Mouse (Mus musculus): ENCODE measurements at regions not wholly inside any gene's neighbourhood (a gene's known extent, or its start where the extent isn't known, plus 50 kb on each side); places are given as distances from the start of the nearest gene placed in this dataset.

DNA sequence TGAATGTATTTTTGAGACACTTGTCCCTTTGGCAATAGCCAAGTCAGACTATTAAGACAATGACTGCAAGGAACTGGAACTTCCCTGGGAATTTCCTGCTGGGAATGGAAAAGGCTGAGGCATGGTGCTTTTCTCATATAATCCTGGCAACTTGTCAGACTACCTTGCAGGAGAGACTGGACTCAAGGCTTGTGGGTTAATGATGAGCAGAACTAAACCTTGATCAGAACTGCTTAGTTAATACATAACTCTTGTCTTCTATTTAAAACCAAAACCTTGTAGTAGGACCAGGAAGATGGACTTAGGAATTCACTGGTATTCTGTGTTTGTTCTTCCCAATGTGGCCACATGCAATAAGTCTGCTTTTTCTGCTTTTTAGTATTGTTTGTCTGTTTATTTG lies 579.3 kb upstream of the Plxna2 start:
- no peak for TF ChIP-seq GATA2 (IDR thresholded peaks at IDR 0.05; ENCODE audit: borderline replicate concordance, low read depth, low read length)
- DNase-seq (ENCODE audit: low spot score) = no peak
- H3K4me3 ChIP-seq (ENCODE audit: low read depth, low read length) = no peak overlapping the region
- no peak for ATAC-seq (ENCODE audit: extremely low read depth, insufficient number of reproducible peaks, low FRiP score, poor library complexity, severe bottlenecking)
- no peaks in the 10 kb centered on the region for H3K9me3 ChIP-seq (replicated peaks)
- no peaks in the 10 kb centered on the region for H3K27me3 ChIP-seq (ENCODE audit: insufficient read depth, low read length)
- H3K36me3 ChIP-seq (replicated peaks) = no peaks in the 10 kb centered on the region
- H3K4me1 ChIP-seq (ENCODE audit: insufficient read depth, low read depth, low read length) = no peaks in the 10 kb centered on the region

DNA sequence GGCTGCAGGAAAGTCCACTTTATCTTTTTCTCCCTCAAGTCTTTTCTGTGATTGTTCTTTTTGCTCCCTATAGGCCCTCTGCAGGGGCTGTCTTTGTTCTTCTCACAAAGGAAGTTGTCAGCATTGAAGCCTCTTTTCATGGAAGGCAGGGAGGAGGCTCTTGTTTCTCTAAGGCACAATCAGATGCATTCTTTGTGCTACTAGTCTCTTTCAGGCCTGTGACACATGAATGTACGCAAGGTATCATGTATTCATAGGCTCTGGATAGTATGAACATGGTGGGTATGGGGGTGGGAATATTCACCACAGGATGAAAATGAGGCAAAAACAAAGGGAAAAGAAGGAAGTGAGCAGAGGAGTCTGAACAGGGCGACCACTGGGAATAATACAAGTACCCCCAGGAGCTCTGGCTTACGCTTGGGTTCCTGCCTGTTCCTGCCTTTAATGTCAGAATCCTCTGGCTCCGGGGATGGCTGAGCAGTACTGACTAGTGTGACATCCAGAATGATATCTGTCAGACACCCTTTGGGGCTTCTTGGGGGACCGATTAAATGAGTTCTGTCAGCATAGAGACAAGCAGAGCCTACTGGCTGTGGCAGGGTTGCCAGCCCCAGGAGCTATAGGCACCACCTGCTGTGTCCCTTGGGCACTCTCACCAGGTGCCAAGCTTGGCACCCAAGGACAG lies 583.7 kb upstream of the Plxna2 start:
- Histone ChIP-seq H3K27me3 (ENCODE audit: insufficient read depth, low read length) (no peaks in the 10 kb centered on the region), H3K9me3 (replicated peaks) (no peaks in the 10 kb centered on the region), H3K4me3 (ENCODE audit: low read depth, low read length) (no peak overlapping the region), H3K36me3 (replicated peaks) (no peaks in the 10 kb centered on the region), H3K4me1 (ENCODE audit: insufficient read depth, low read depth, low read length) (no peaks in the 10 kb centered on the region)
- no peak for TF ChIP-seq GATA1 (IDR thresholded peaks at IDR 0.05; ENCODE audit: borderline replicate concordance, low read length)
- no peak for TF ChIP-seq CTCF (IDR thresholded peaks at IDR 0.05; ENCODE audit: low read depth, low read length)
- TF ChIP-seq TAL1 (conservative IDR thresholded peaks at IDR 0.05; ENCODE audit: low read depth, low read length) = no peak
- TF ChIP-seq POLR2AphosphoS5 (IDR thresholded peaks at IDR 0.05; ENCODE audit: insufficient replicate concordance, low read depth, low read length) = no peak
- no peak for TF ChIP-seq GATA2 (IDR thresholded peaks at IDR 0.05; ENCODE audit: borderline replicate concordance, low read depth, low read length)
- ATAC-seq (ENCODE audit: extremely low read depth, insufficient number of reproducible peaks, low FRiP score, poor library complexity, severe bottlenecking) (no peak), DNase-seq (ENCODE audit: low spot score) (no peak)

DNA sequence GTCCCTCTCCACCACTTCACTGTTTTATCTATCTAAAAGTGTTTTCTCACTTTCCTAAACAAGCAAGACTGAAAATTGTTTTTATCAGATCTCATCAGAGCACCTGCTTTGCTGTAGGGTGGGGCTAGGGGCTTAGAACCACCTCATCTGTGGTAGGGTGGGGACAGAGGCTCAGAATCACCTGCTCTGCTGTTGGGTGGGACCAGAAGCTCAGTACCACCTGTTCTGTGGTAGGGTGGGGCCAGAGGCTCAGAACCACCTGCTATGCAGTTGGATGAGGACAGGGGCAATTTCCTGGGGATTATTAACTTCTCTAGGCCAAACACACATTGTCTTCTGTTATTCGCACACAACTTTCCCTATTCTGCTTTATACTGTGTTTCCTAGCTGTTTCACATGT lies 585.4 kb upstream of the Plxna2 start:
- ATAC-seq (ENCODE audit: extremely low read depth, insufficient number of reproducible peaks, low FRiP score, poor library complexity, severe bottlenecking) (no peak), DNase-seq (ENCODE audit: low spot score) (no peak)
- H3K36me3 ChIP-seq (replicated peaks) = no peaks in the 10 kb centered on the region
- H3K4me1 ChIP-seq (ENCODE audit: insufficient read depth, low read depth, low read length) = no peaks in the 10 kb centered on the region
- TF ChIP-seq GATA2 (IDR thresholded peaks at IDR 0.05; ENCODE audit: borderline replicate concordance, low read depth, low read length) = no peak
- no peak for TF ChIP-seq CTCF (IDR thresholded peaks at IDR 0.05; ENCODE audit: low read depth, low read length)
- TF ChIP-seq POLR2AphosphoS5 (IDR thresholded peaks at IDR 0.05; ENCODE audit: insufficient replicate concordance, low read depth, low read length) = no peak
- no peak for TF ChIP-seq GATA1 (IDR thresholded peaks at IDR 0.05; ENCODE audit: borderline replicate concordance, low read length)
- TF ChIP-seq TAL1 (conservative IDR thresholded peaks at IDR 0.05; ENCODE audit: low read depth, low read length) = no peak
- H3K27me3 ChIP-seq (ENCODE audit: insufficient read depth, low read length) = no peaks in the 10 kb centered on the region
- H3K9me3 ChIP-seq (replicated peaks) = no peaks in the 10 kb centered on the region
- no peak overlapping the region for H3K4me3 ChIP-seq (ENCODE audit: low read depth, low read length)

- Histone ChIP-seq H3K4me1 (ENCODE audit: insufficient read depth, low read depth, low read length) (no peaks in the 10 kb centered on the region), H3K4me3 (ENCODE audit: low read depth, low read length) (no peak overlapping the region), H3K27me3 (ENCODE audit: insufficient read depth, low read length) (no peaks in the 10 kb centered on the region), H3K9me3 (replicated peaks) (no peaks in the 10 kb centered on the region), H3K36me3 (replicated peaks) (no peaks in the 10 kb centered on the region)
- DNase-seq (ENCODE audit: low spot score) = no peak
- TF ChIP-seq POLR2AphosphoS5 (IDR thresholded peaks at IDR 0.05; ENCODE audit: insufficient replicate concordance, low read depth, low read length) (no peak), CTCF (IDR thresholded peaks at IDR 0.05; ENCODE audit: low read depth, low read length) (no peak), TAL1 (conservative IDR thresholded peaks at IDR 0.05; ENCODE audit: low read depth, low read length) (no peak), GATA2 (IDR thresholded peaks at IDR 0.05; ENCODE audit: borderline replicate concordance, low read depth, low read length) (no peak), GATA1 (IDR thresholded peaks at IDR 0.05; ENCODE audit: borderline replicate concordance, low read length) (no peak)
- ATAC-seq (ENCODE audit: extremely low read depth, insufficient number of reproducible peaks, low FRiP score, poor library complexity, severe bottlenecking) = no peak
These were observed 587.3 kb upstream of the Plxna2 start for GRCm38 (mm10) chr1:194030651-194031228.

DNA sequence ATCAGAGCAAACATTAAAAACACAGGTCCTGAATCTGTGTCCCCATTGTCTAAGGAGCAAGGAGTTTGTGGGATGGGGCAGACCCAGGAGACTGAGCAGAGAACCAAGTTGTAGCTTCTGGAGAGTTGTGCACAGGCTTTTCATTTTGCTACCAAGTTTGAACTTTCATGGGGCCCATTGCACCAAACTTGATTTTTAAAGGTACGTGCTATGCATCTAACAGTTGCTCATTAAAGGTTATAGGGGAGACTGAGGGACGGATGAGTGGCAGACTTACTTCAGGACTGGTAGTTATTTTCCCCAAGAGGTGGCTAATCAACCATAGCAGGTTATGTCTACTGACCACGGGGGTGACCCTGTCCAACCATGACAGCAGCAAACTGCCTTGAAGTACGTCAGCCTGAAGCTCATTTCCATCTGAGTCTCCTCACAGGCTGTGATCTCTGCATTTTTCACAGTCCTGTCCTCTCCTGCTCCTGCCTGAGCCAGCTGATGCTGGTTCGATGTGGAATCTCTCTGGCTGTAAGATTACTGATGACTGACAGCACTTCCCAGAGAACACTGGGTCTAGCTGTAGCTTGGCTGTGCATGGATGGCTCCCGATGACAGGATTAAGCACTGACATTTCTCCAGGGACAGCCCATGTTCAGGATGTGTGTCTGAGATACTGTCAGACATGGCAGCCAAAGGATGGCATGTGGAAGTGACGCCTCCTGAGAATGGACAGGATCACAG lies 590.9 kb upstream of the Plxna2 start:
- TF ChIP-seq POLR2AphosphoS5 (IDR thresholded peaks at IDR 0.05; ENCODE audit: insufficient replicate concordance, low read depth, low read length) = no peak
- TF ChIP-seq CTCF (IDR thresholded peaks at IDR 0.05; ENCODE audit: low read depth, low read length) = no peak
- TF ChIP-seq TAL1 (conservative IDR thresholded peaks at IDR 0.05; ENCODE audit: low read depth, low read length) = no peak
- no peak for TF ChIP-seq GATA2 (IDR thresholded peaks at IDR 0.05; ENCODE audit: borderline replicate concordance, low read depth, low read length)
- Histone ChIP-seq H3K27me3 (ENCODE audit: insufficient read depth, low read length) (no peaks in the 10 kb centered on the region), H3K4me3 (ENCODE audit: low read depth, low read length) (no peak overlapping the region), H3K4me1 (ENCODE audit: insufficient read depth, low read depth, low read length) (no peaks in the 10 kb centered on the region), H3K9me3 (replicated peaks) (no peaks in the 10 kb centered on the region), H3K36me3 (replicated peaks) (no peaks in the 10 kb centered on the region)
- ATAC-seq (ENCODE audit: extremely low read depth, insufficient number of reproducible peaks, low FRiP score, poor library complexity, severe bottlenecking) = no peak
- no peak for DNase-seq (ENCODE audit: low spot score)

DNA sequence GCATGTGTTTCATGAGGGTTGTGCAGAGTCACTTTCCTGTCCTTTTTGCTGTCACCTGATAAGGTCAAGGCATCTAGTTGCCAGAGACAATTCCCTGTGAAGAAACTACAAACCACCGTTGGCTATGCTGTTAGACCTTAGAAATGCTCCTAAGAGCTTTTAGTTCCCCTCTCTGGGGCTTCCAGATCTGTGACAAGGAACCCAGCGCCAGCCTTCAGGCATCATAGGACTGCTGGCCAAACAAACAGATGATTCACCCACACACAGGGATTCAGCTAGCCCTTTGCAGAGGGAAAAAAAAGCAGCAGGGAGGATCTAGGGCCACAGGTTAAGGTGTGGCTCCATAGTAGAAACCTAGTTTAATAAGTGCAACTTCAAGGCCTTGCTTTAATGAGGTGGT lies 591.8 kb upstream of the Plxna2 start:
- Histone ChIP-seq H3K4me3 (ENCODE audit: low read depth, low read length) (no peak overlapping the region), H3K36me3 (replicated peaks) (no peaks in the 10 kb centered on the region), H3K9me3 (replicated peaks) (no peaks in the 10 kb centered on the region), H3K27me3 (ENCODE audit: insufficient read depth, low read length) (no peaks in the 10 kb centered on the region), H3K4me1 (ENCODE audit: insufficient read depth, low read depth, low read length) (no peaks in the 10 kb centered on the region)
- TF ChIP-seq POLR2AphosphoS5 (IDR thresholded peaks at IDR 0.05; ENCODE audit: insufficient replicate concordance, low read depth, low read length) (no peak), CTCF (IDR thresholded peaks at IDR 0.05; ENCODE audit: low read depth, low read length) (no peak), GATA1 (IDR thresholded peaks at IDR 0.05; ENCODE audit: borderline replicate concordance, low read length) (no peak), GATA2 (IDR thresholded peaks at IDR 0.05; ENCODE audit: borderline replicate concordance, low read depth, low read length) (no peak), TAL1 (conservative IDR thresholded peaks at IDR 0.05; ENCODE audit: low read depth, low read length) (no peak)
- DNase-seq (ENCODE audit: low spot score) = no peak
- no peak for ATAC-seq (ENCODE audit: extremely low read depth, insufficient number of reproducible peaks, low FRiP score, poor library complexity, severe bottlenecking)
